ENCODE assay signal across 15 mouse cellular contexts in genomic region chr11:119208870-119209370, GRCm38 (mm10). TPM values are rescaled to one million over a fixed set of nuclear protein-coding genes. Genes with fewer than 3 reads are reported as not detected.
DNase-seq lines count a peak whose midpoint lies in the region; ATAC-seq and TF ChIP-seq lines count a peak whose summit lies in the region.
"Had no signal": no experiment of that assay in that cellular context is flagged by ENCODE, and none has a peak within 500 bp of the region (broad histone marks: within the 10 kb centered on the region; RNA-seq: fewer than 3 reads in every experiment).

No protein-coding gene starts in this region.

- 75% methylated on average over 20 of the region's 20 CpGs for WGBS in hindbrain, postnatal 0 days

- intact Hi-C loops in left cerebral cortex, postnatal 4 days (cut with DNase I) = no loop called here

- H3K27ac ChIP-seq in hindbrain, postnatal 0 days = peak overlapping the region; percentile 74; the same call in 1 of the 2 replicates
- H3K27ac ChIP-seq: heart, embryonic 10.5 days; limb, embryonic 12.5 days; liver, embryonic 15.5 days had no signal

- H3K27me3 ChIP-seq in hindbrain, postnatal 0 days (ENCODE audit: insufficient read depth, low read length) = no peaks in the 10 kb centered on the region
- H3K27me3 ChIP-seq: embryonic facial prominence, embryonic 12.5 days; limb, embryonic 12.5 days; liver, embryonic 15.5 days had no signal

- no peak overlapping the region for H3K4me3 ChIP-seq in hindbrain, postnatal 0 days (ENCODE audit: low read length)
- H3K4me3 ChIP-seq: embryonic facial prominence, embryonic 12.5 days; heart, embryonic 10.5 days; limb, embryonic 12.5 days; liver, embryonic 15.5 days had no signal

- H3K9me3 ChIP-seq in hindbrain, postnatal 0 days (ENCODE audit: low read length) = no peaks in the 10 kb centered on the region
- H3K9me3 ChIP-seq: embryonic facial prominence, embryonic 12.5 days; heart, embryonic 10.5 days; limb, embryonic 12.5 days; liver, embryonic 15.5 days had no signal

- peak; percentile 77 to 82 for DNase-seq in cerebellum, postnatal 10 days
- DNase-seq in cerebellum, postnatal 36 days = no peak
- DNase-seq in left cerebral cortex, postnatal 4 days = peak; percentile 63
- no peak for DNase-seq in left cerebral cortex, adult 18-20 months (ENCODE audit: low spot score in 2 of 2)
- peak; percentile 24 for DNase-seq in ZHBTc4 (ENCODE audit: low read depth, low spot score)
- DNase-seq in hindbrain, postnatal 0 days (ENCODE audit: low spot score) = no peak
- DNase-seq: kidney, adult 9 months; thymus, postnatal 36 days had no signal

- TF ChIP-seq CTCF in hindbrain, postnatal 0 days (IDR thresholded peaks at IDR 0.05; ENCODE audit: low read depth) = no peak

- peaks cover 14% of the 10 kb centered on the region for H3K36me3 ChIP-seq in hindbrain, postnatal 0 days (ENCODE audit: insufficient read depth, low read length)
- H3K36me3 ChIP-seq: liver, embryonic 15.5 days had no signal

- ATAC-seq in hindbrain, postnatal 0 days = no peak
- no peak for ATAC-seq in megakaryocyte progenitor cell, adult 5-6 weeks (replicated peaks; ENCODE audit: poor library complexity)
- ATAC-seq in activated CD4-positive, CD25-positive, alpha-beta regulatory T cell, adult 4 months = no peak

- no peak overlapping the region for H3K9ac ChIP-seq in hindbrain, postnatal 0 days (replicated peaks; ENCODE audit: low read length)
- H3K9ac ChIP-seq: embryonic facial prominence, embryonic 12.5 days; liver, embryonic 15.5 days had no signal

- H3K4me2 ChIP-seq in hindbrain, postnatal 0 days (ENCODE audit: low read depth, low read length) = 0 out of 2 replicates have a peak overlapping the region, but pooled peaks have one; percentile 3
- H3K4me2 ChIP-seq: embryonic facial prominence, embryonic 12.5 days; limb, embryonic 12.5 days; liver, embryonic 15.5 days; midbrain, embryonic 11.5 days had no signal

- H3K4me1 ChIP-seq in hindbrain, postnatal 0 days (ENCODE audit: insufficient read depth, low read length) = peaks cover 27% of the 10 kb centered on the region

RNA-seq across cellular contexts. Expression of gene Tbc1d16, which starts 19.4 kb away (rescaled TPM):
- total RNA-seq in left cerebral cortex, postnatal 4 days (2021) = 100 to 1,000 TPM; 217 to 222 TPM
- 10 to 100 TPM; 24.8 to 27.5 TPM for total RNA-seq in left cerebral cortex, adult 18-20 months (2021)
- total RNA-seq in hindbrain, postnatal 0 days (2014; rRNA removed) = 161 and 182 TPM in 2 replicates
- 42.1 and 43.9 TPM in 2 replicates for polyA plus RNA-seq in hindbrain, postnatal 0 days (2015; fragmentation: Nextera tagmentation; extraction: Ambion mirVana)
- total RNA-seq in megakaryocyte progenitor cell, adult 5-6 weeks (2015) = 1.9 and 2.1 TPM in 2 replicates
- total RNA-seq in megakaryocyte progenitor cell, adult 5-6 weeks (2017) = 2.1 and 3.0 TPM in 2 replicates
- polyA plus RNA-seq in activated CD4-positive, CD25-positive, alpha-beta regulatory T cell, adult 4 months (2017; shearing (Covaris generic)) = under 1 TPM; 0.75 to 0.78 TPM

RNA-seq across cellular contexts. Expression of gene Ccdc40, which starts 19.5 kb away (rescaled TPM):
- total RNA-seq in left cerebral cortex, postnatal 4 days (2021) = 1 to 10 TPM; 7.3 to 8.5 TPM
- total RNA-seq in left cerebral cortex, adult 18-20 months (2021) = under 1 TPM; 0.70 to 0.91 TPM
- total RNA-seq in hindbrain, postnatal 0 days (2014; rRNA removed) = 11.5 and 12.5 TPM in 2 replicates
- 9.7 and 10.3 TPM in 2 replicates for polyA plus RNA-seq in hindbrain, postnatal 0 days (2015; fragmentation: Nextera tagmentation; extraction: Ambion mirVana)
- 4.4 and 4.9 TPM in 2 replicates for total RNA-seq in megakaryocyte progenitor cell, adult 5-6 weeks (2015)
- 11.2 and 14.3 TPM in 2 replicates for total RNA-seq in megakaryocyte progenitor cell, adult 5-6 weeks (2017)
- 1 to 10 TPM; 1.0 to 2.0 TPM for polyA plus RNA-seq in activated CD4-positive, CD25-positive, alpha-beta regulatory T cell, adult 4 months (2017; shearing (Covaris generic))

RNA-seq across cellular contexts. Expression of gene Gaa, which starts 58.8 kb away (rescaled TPM):
- 100 to 1,000 TPM in 1 of 2 experiments, 10 to 100 TPM in 1; 86.9 to 104 TPM for total RNA-seq in left cerebral cortex, postnatal 4 days (2021)
- 100 to 1,000 TPM; 242 to 279 TPM for total RNA-seq in left cerebral cortex, adult 18-20 months (2021)
- 223 and 230 TPM in 2 replicates for total RNA-seq in hindbrain, postnatal 0 days (2014; rRNA removed)
- polyA plus RNA-seq in hindbrain, postnatal 0 days (2015; fragmentation: Nextera tagmentation; extraction: Ambion mirVana) = 123 and 128 TPM in 2 replicates
- total RNA-seq in megakaryocyte progenitor cell, adult 5-6 weeks (2015) = 29.4 and 29.5 TPM in 2 replicates
- 25.2 and 26.9 TPM in 2 replicates for total RNA-seq in megakaryocyte progenitor cell, adult 5-6 weeks (2017)
- 10 to 100 TPM in 1 of 2 experiments, 1 to 10 TPM in 1; 5.9 to 11.6 TPM for polyA plus RNA-seq in activated CD4-positive, CD25-positive, alpha-beta regulatory T cell, adult 4 months (2017; shearing (Covaris generic))

Comparison
In these comparisons a context has a peak if more than half of its experiments do, and no peak if none do; other contexts are left out.
1. DNase-seq: peak in cerebellum, postnatal 10 days (2 of 2), left cerebral cortex, postnatal 4 days (single experiment) and ZHBTc4 (single experiment); none in cerebellum, postnatal 36 days (0 of 2), left cerebral cortex, adult 18-20 months (0 of 2) and hindbrain, postnatal 0 days (single experiment).
2. RNA of gene Tbc1d16, which starts 19.4 kb away (total RNA-seq): 217 to 222 TPM in left cerebral cortex, postnatal 4 days, 161 to 182 TPM in hindbrain, postnatal 0 days and 24.8 to 27.5 TPM in left cerebral cortex, adult 18-20 months; 1.9 to 3.0 TPM in megakaryocyte progenitor cell, adult 5-6 weeks; every median in the first group is over 4 times any median in the second.